Mouse (Mus musculus): Measurements from ENCODE around the gene P2ry6. TPM values are rescaled to one million over a fixed set of nuclear protein-coding genes. Genes with fewer than 3 reads are reported as not detected.

Gene P2ry6
- polyA plus RNA-seq, 1 experiment from 2014 or later, result 3.6 TPM

Other genes with a start within 250 kb of the P2ry6 start
- gene Relt, start 111.2 kb downstream of the P2ry6 start, polyA plus RNA-seq (2016; fragmentation: Nextera tagmentation; extraction: Ambion mirVana), result 17.8 and 18.2 TPM in 2 replicates
- gene Arhgef17, start 42.5 kb downstream of the P2ry6 start, polyA plus RNA-seq (2016; fragmentation: Nextera tagmentation; extraction: Ambion mirVana), result 1.7 and 2.2 TPM in 2 replicates
- gene P2ry2, start 38.2 kb upstream of the P2ry6 start, polyA plus RNA-seq (2016; fragmentation: Nextera tagmentation; extraction: Ambion mirVana), result 1.2 TPM in 2 replicates
- gene Fchsd2, start 118.2 kb upstream of the P2ry6 start, polyA plus RNA-seq (2016; fragmentation: Nextera tagmentation; extraction: Ambion mirVana), result 8.0 and 8.8 TPM in 2 replicates

All from liver, embryonic 12.5 days (tissue).